Mouse (Mus musculus): ENCODE measurements around the gene Nae1. TPM values are rescaled to one million over a fixed set of nuclear protein-coding genes. Genes with fewer than 3 reads are reported as not detected.
A peak's percentile ranks its signal among the peaks of the same experiment; 100 is the strongest.
"Not testable (repeated sequence)": the region's sequence is repeated elsewhere in the genome, so short reads cannot be mapped to it uniquely, and the experiment has no call there.

Gene Nae1
- polyA plus RNA-seq (2015; fragmentation: Nextera tagmentation; extraction: Ambion mirVana), result 58.4 and 68.8 TPM in 2 replicates

GRCm38 (mm10) chr8:104533971-104534778 is at the start of gene Nae1, which contains the start of gene Car7:
Gene Nae1, minus strand, starts transcription at chr8:104534637.
Gene Car7, plus strand, starts transcription at chr8:104534689.
- peak within 1 kb of the TSS; percentile 84 for H3K4me3 ChIP-seq (ENCODE audit: low read length)
- H3K4me1 ChIP-seq (ENCODE audit: control insufficient read depth, insufficient read depth, low read length), result peaks cover 21% of the 10 kb centered on the region
- peak; percentile 97 for ATAC-seq (replicated peaks; ENCODE audit: extremely low read depth, insufficient read depth, low FRiP score)
- H3K27ac ChIP-seq (ENCODE audit: low read length), result peak within 1 kb of the TSS; percentile 85
- H3K27me3 ChIP-seq (ENCODE audit: control insufficient read depth, insufficient read depth, low read length), result peaks cover 8% of the 10 kb centered on the region
- under 1% methylated on average over 70 of the region's 70 CpGs for WGBS
- peaks cover 15% of the 10 kb centered on the region for H3K36me3 ChIP-seq (ENCODE audit: control insufficient read depth, insufficient read depth)
- peak within 1 kb of the TSS; percentile 86 for H3K4me2 ChIP-seq (ENCODE audit: low read depth, low read length)
- no peaks in the 10 kb centered on the region for H3K9me3 ChIP-seq (replicated peaks; ENCODE audit: control insufficient read depth, low read length)
- H3K9ac ChIP-seq (ENCODE audit: low read length), result peak within 1 kb of the TSS; percentile 89

GRCm38 (mm10) chr8:104577606-104578005 is 43.2 kb upstream of the Nae1 start:
- not testable (repeated sequence) for H3K27me3 ChIP-seq (ENCODE audit: control insufficient read depth, insufficient read depth, low read length); ATAC-seq (replicated peaks; ENCODE audit: extremely low read depth, insufficient read depth, low FRiP score); H3K4me2 ChIP-seq (ENCODE audit: low read depth, low read length); H3K9ac ChIP-seq (ENCODE audit: low read length); H3K36me3 ChIP-seq (ENCODE audit: control insufficient read depth, insufficient read depth); H3K4me1 ChIP-seq (ENCODE audit: control insufficient read depth, insufficient read depth, low read length); H3K27ac ChIP-seq (ENCODE audit: low read length); H3K4me3 ChIP-seq (ENCODE audit: low read length); H3K9me3 ChIP-seq (replicated peaks; ENCODE audit: control insufficient read depth, low read length)
- WGBS, result 71% methylated on average over 17 of the region's 17 CpGs

GRCm38 (mm10) chr8:104576820-104577219 is 42.4 kb upstream of the Nae1 start:
- H3K4me2 ChIP-seq (ENCODE audit: low read depth, low read length), result no peak overlapping the region
- H3K9ac ChIP-seq (ENCODE audit: low read length), result no peak overlapping the region
- no peaks in the 10 kb centered on the region for H3K9me3 ChIP-seq (replicated peaks; ENCODE audit: control insufficient read depth, low read length)
- no peak for ATAC-seq (replicated peaks; ENCODE audit: extremely low read depth, insufficient read depth, low FRiP score)
- no peaks in the 10 kb centered on the region for H3K4me1 ChIP-seq (ENCODE audit: control insufficient read depth, insufficient read depth, low read length)
- WGBS, result 88% methylated on average over 3 of the region's 3 CpGs
- no peak overlapping the region for H3K4me3 ChIP-seq (ENCODE audit: low read length)
- H3K27me3 ChIP-seq (ENCODE audit: control insufficient read depth, insufficient read depth, low read length), result no peaks in the 10 kb centered on the region
- H3K27ac ChIP-seq (ENCODE audit: low read length), result no peak overlapping the region
- no peaks in the 10 kb centered on the region for H3K36me3 ChIP-seq (ENCODE audit: control insufficient read depth, insufficient read depth)

- H3K4me1 ChIP-seq (ENCODE audit: control insufficient read depth, insufficient read depth, low read length), result peaks cover 6% of the 10 kb centered on the region; the same call in 1 of the 2 replicates
- ATAC-seq (replicated peaks; ENCODE audit: extremely low read depth, insufficient read depth, low FRiP score), result peak; percentile 74
- WGBS, result 5% methylated on average over 26 of the region's 26 CpGs
Observed at GRCm38 (mm10) chr8:104570436-104571343, 36.3 kb upstream of the Nae1 start.

GRCm38 (mm10) chr8:104569559-104569958 is 35.1 kb upstream of the Nae1 start:
- Histone ChIP-seq H3K27me3 (ENCODE audit: control insufficient read depth, insufficient read depth, low read length) (no peaks in the 10 kb centered on the region), H3K4me3 (ENCODE audit: low read length) (no peak overlapping the region), H3K4me1 (ENCODE audit: control insufficient read depth, insufficient read depth, low read length) (peaks cover 8% of the 10 kb centered on the region), H3K27ac (ENCODE audit: low read length) (no peak overlapping the region), H3K9ac (ENCODE audit: low read length) (no peak overlapping the region), H3K9me3 (replicated peaks; ENCODE audit: control insufficient read depth, low read length) (no peaks in the 10 kb centered on the region), H3K36me3 (ENCODE audit: control insufficient read depth, insufficient read depth) (no peaks in the 10 kb centered on the region), H3K4me2 (ENCODE audit: low read depth, low read length) (no peak overlapping the region)
- 22% methylated on average over 1 of the region's 1 CpGs for WGBS
- ATAC-seq (replicated peaks; ENCODE audit: extremely low read depth, insufficient read depth, low FRiP score), result no peak; the same call in 1 of the 2 replicates

More at GRCm38 (mm10) chr8:104570436-104571343, 36.3 kb upstream of the Nae1 start:
- Histone ChIP-seq H3K4me3 (ENCODE audit: low read length) (peak overlapping the region; percentile 63), H3K9ac (ENCODE audit: low read length) (peak overlapping the region; percentile 67), H3K4me2 (ENCODE audit: low read depth, low read length) (peak overlapping the region; percentile 95), H3K9me3 (replicated peaks; ENCODE audit: control insufficient read depth, low read length) (no peaks in the 10 kb centered on the region), H3K27me3 (ENCODE audit: control insufficient read depth, insufficient read depth, low read length) (no peaks in the 10 kb centered on the region), H3K36me3 (ENCODE audit: control insufficient read depth, insufficient read depth) (no peaks in the 10 kb centered on the region), H3K27ac (ENCODE audit: low read length) (no peak overlapping the region)

GRCm38 (mm10) chr8:104565457-104565798 is 31.0 kb upstream of the Nae1 start:
- Histone ChIP-seq H3K36me3 (ENCODE audit: control insufficient read depth, insufficient read depth) (no peaks in the 10 kb centered on the region), H3K4me1 (ENCODE audit: control insufficient read depth, insufficient read depth, low read length) (peaks cover 4% of the 10 kb centered on the region), H3K9me3 (replicated peaks; ENCODE audit: control insufficient read depth, low read length) (no peaks in the 10 kb centered on the region), H3K27ac (ENCODE audit: low read length) (no peak overlapping the region), H3K9ac (ENCODE audit: low read length) (no peak overlapping the region), H3K4me3 (ENCODE audit: low read length) (no peak overlapping the region), H3K27me3 (ENCODE audit: control insufficient read depth, insufficient read depth, low read length) (no peaks in the 10 kb centered on the region), H3K4me2 (ENCODE audit: low read depth, low read length) (no peak overlapping the region)
- no peak; the same call in 1 of the 2 replicates for ATAC-seq (replicated peaks; ENCODE audit: extremely low read depth, insufficient read depth, low FRiP score)
- WGBS, result 94% methylated on average over 5 of the region's 5 CpGs

GRCm38 (mm10) chr8:104564633-104565456 is 30.4 kb upstream of the Nae1 start:
- Histone ChIP-seq H3K27ac (ENCODE audit: low read length) (no peak overlapping the region), H3K4me3 (ENCODE audit: low read length) (no peak overlapping the region), H3K4me1 (ENCODE audit: control insufficient read depth, insufficient read depth, low read length) (peaks cover 4% of the 10 kb centered on the region), H3K4me2 (ENCODE audit: low read depth, low read length) (peak overlapping the region; percentile 45), H3K36me3 (ENCODE audit: control insufficient read depth, insufficient read depth) (no peaks in the 10 kb centered on the region), H3K9ac (ENCODE audit: low read length) (no peak overlapping the region), H3K9me3 (replicated peaks; ENCODE audit: control insufficient read depth, low read length) (no peaks in the 10 kb centered on the region), H3K27me3 (ENCODE audit: control insufficient read depth, insufficient read depth, low read length) (no peaks in the 10 kb centered on the region)
- peak; percentile 76 for ATAC-seq (replicated peaks; ENCODE audit: extremely low read depth, insufficient read depth, low FRiP score)
- 19% methylated on average over 22 of the region's 22 CpGs for WGBS

- Histone ChIP-seq H3K9me3 (replicated peaks; ENCODE audit: control insufficient read depth, low read length) (no peaks in the 10 kb centered on the region), H3K4me2 (ENCODE audit: low read depth, low read length) (no peak overlapping the region), H3K9ac (ENCODE audit: low read length) (no peak overlapping the region), H3K4me3 (ENCODE audit: low read length) (no peak overlapping the region), H3K4me1 (ENCODE audit: control insufficient read depth, insufficient read depth, low read length) (peaks cover 2% of the 10 kb centered on the region; the same call in 1 of the 2 replicates), H3K36me3 (ENCODE audit: control insufficient read depth, insufficient read depth) (no peaks in the 10 kb centered on the region), H3K27ac (ENCODE audit: low read length) (no peak overlapping the region), H3K27me3 (ENCODE audit: control insufficient read depth, insufficient read depth, low read length) (0 out of 2 replicates have a peak, but pooled peaks cover 4% of the 10 kb centered on the region)
- no peak for ATAC-seq (replicated peaks; ENCODE audit: extremely low read depth, insufficient read depth, low FRiP score)
Observed at GRCm38 (mm10) chr8:104560731-104561130, 26.3 kb upstream of the Nae1 start.

Measured in heart, embryonic 16.5 days (tissue).